Mouse (Mus musculus) lung, postnatal 0 days (tissue): ENCODE data around the gene Plekhm2. TPM values are rescaled to one million over a fixed set of nuclear protein-coding genes. Genes with fewer than 3 reads are reported as not detected.

Experiments
- ATAC-seq: fragments of 200-750 bp; cut with Nextera tagmentation; 2 replicates; pipeline ENCODE4 v1.8.0; 2017; ENCODE audit warnings: moderate library complexity
- DNase-seq: peaks from one replicate; pipeline ENCODE4 v3.0.0-alpha.2; 2016; ENCODE audit warnings: low spot score
- H3K27ac ChIP-seq: fragments of 300-500 bp; sonication (generic); 2 replicates; pipeline ENCODE4 v1.5.1; 2014; ENCODE audit warnings: antibody characterized with exemption, mild to moderate bottlenecking, low read length, mixed read lengths
- H3K27me3 ChIP-seq: fragments of 300-500 bp; sonication (generic); replicated peaks from 2 replicates; pipeline ENCODE4 v1.6.1; 2014; ENCODE audit warnings: low read length, mixed read lengths; ENCODE audit not compliant: insufficient read depth
- H3K36me3 ChIP-seq: fragments of 300-500 bp; sonication (generic); 2 replicates; pipeline ENCODE4 v1.6.1; 2014; ENCODE audit warnings: low read length, mixed read lengths; ENCODE audit not compliant: insufficient read depth
- H3K4me1 ChIP-seq: fragments of 300-500 bp; sonication (generic); 2 replicates; pipeline ENCODE4 v1.6.1; 2014; ENCODE audit warnings: antibody characterized with exemption, low read depth, low read length, mixed read lengths; ENCODE audit not compliant: insufficient read depth
- H3K4me2 ChIP-seq: fragments of 300-500 bp; sonication (generic); replicated peaks from 2 replicates; pipeline ENCODE4 v1.6.1; 2014; ENCODE audit warnings: low read depth, mild to moderate bottlenecking, low read length, moderate library complexity, mixed read lengths
- H3K4me3 ChIP-seq: fragments of 300-500 bp; sonication (generic); 2 replicates; pipeline ENCODE4 v1.5.1; 2014; ENCODE audit warnings: low read depth, low read length
- H3K9ac ChIP-seq: fragments of 300-500 bp; sonication (generic); replicated peaks from 2 replicates; pipeline ENCODE4 v1.6.1; 2014; ENCODE audit warnings: low read depth, mild to moderate bottlenecking
- H3K9me3 ChIP-seq: fragments of 300-500 bp; sonication (generic); 2 replicates; pipeline ENCODE4 v1.6.1; 2016; ENCODE audit warnings: low read length, mixed read lengths
- CTCF ChIP-seq: IDR thresholded peaks from 2 replicates; pipeline ENCODE4 v1.5.1; 2016; ENCODE audit warnings: antibody characterized with exemption, mild to moderate bottlenecking
- EP300 ChIP-seq: IDR thresholded peaks from 2 replicates; pipeline ENCODE4 v1.6.1; 2016; ENCODE audit warnings: antibody characterized with exemption, mild to moderate bottlenecking, control low read depth
- WGBS: fragments of 180-500 bp; shearing (Covaris S2); extraction: QIAGEN DNeasy Blood & Tissue Kit; methylation state at CpG from one replicate; pipeline ENCODE4 v1.1.7; 2014; 5-methylcytosine and 5-hydroxymethylcytosine counted together
- polyA plus RNA-seq: library from polyadenylated mRNA; unstranded; fragments of >200 nt; fragmentation: Nextera tagmentation; extraction: Ambion mirVana; gene quantifications from 2 replicates; pipeline ENCODE4 v1.2.1, GENCODE M21; 2015

Plekhm2 gene
- polyA plus RNA-seq, 1 experiment from 2014 or later: 5.2 TPM

DNA sequence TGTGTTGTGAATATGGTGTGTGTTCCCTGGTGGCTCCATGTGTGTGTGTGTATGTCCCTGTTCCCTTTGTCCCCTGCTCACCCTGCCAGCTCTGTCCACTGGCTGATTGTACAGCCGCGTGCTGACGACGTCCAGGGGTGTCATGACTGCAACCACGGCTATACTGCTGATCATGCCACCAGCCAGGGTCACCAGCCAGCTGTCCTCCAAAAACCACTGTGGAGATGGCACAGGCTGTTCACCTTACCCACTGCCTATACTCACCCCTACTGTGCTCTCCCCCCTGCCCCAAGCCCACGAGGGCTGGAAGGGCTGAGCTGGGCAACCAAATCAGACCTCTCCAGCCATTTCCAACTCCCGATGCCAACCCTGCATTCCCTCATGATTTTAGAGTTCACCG lies 43.4 kb downstream of the Plekhm2 start:
- WGBS: 75% methylated on average over 8 of the region's 8 CpGs
- Histone ChIP-seq H3K4me2 (no peak overlapping the region), H3K27ac (no peak overlapping the region), H3K9ac (no peak overlapping the region), H3K9me3 (no peaks in the 10 kb centered on the region), H3K27me3 (no peaks in the 10 kb centered on the region), H3K36me3 (no peaks in the 10 kb centered on the region), H3K4me3 (no peak overlapping the region), H3K4me1 (peaks cover 8% of the 10 kb centered on the region; the same call in 1 of the 2 replicates)
- TF ChIP-seq CTCF: no peak
- no peak for TF ChIP-seq EP300
- no peak for ATAC-seq
- DNase-seq: no peak

DNA sequence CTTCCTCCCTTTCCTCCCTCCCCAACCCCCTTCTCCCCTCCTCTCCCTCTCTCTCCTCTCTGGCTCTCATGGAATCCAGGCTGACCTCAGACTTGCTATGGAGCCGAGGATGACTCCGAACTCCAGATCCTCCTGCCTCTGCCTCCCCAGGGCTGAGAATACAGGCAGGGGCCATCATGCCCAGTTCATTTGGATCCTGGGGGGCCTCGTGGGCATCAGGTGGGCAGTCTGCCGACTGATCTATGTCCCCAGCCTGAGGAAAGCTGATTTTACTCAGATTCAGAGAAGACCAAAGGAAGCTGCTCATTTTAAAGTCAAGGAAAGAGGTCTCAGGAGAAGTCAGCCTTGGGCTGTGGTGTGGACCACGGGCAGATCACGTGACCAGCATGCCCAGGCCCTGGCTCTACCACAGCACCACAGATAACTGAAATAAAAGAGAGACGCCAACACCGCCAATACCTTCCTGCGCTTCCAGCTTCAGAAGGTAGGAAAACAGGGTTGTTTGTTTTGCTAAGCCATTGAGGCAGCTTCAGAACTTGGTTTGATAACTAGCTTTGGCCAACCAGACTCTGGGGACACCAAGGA lies 45.3 kb downstream of the Plekhm2 start:
- H3K27ac ChIP-seq: peak overlapping the region; percentile 51; the same call in 1 of the 2 replicates
- ATAC-seq: no peak
- 71% methylated on average over 9 of the region's 9 CpGs for WGBS
- no peaks in the 10 kb centered on the region for H3K9me3 ChIP-seq
- DNase-seq: no peak
- H3K36me3 ChIP-seq: no peaks in the 10 kb centered on the region
- peaks cover 8% of the 10 kb centered on the region; the same call in 1 of the 2 replicates for H3K4me1 ChIP-seq
- TF ChIP-seq CTCF (no peak), EP300 (no peak)
- no peaks in the 10 kb centered on the region for H3K27me3 ChIP-seq
- H3K4me3 ChIP-seq: no peak overlapping the region
- H3K9ac ChIP-seq: no peak overlapping the region
- H3K4me2 ChIP-seq: peak overlapping the region; percentile 25; the same call in 1 of the 2 replicates

DNA sequence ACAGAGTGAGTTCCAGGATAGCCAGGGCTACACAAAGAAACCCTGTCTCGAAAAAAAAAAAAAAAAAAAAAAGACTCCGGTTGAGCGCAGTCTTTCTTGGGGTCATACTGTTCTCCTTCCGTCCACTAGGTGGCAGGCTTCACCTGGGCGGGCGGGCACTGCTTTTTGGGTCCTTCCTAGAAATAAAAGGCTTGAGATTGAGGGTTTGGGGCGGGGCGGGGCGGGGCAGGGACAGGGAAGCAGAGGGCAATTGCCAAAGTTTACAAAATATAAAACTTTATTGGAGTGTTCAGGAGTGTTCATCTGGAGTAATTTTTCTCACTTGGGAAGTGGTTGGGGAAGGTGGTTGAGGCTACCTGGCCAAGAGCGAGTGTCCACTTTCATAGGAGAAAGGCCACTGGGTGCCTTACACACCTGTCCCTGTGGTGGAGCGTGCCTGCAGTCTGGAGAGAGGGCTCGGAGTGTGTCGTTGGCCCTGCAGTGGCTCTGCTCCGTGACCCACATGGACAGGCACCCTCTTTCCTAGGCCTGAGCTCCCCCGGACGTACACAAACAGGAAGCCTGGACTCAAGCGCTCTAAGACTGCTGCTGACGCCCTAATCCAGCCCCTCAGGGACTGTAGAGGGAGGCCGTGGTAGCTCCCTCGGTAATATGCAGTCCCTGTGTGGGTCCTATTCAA lies 46.0 kb downstream of the Plekhm2 start, which contains the start of gene Tmem82:
Tmem82 (minus strand) TSS at position 69 of the 679 bp plus-strand sequence.
- no peak for TF ChIP-seq EP300
- TF ChIP-seq CTCF: peak; percentile 78
- H3K27ac ChIP-seq: peak within 1 kb of the TSS; percentile 59
- H3K4me1 ChIP-seq: peaks cover 8% of the 10 kb centered on the region; the same call in 1 of the 2 replicates
- H3K27me3 ChIP-seq: no peaks in the 10 kb centered on the region
- H3K4me2 ChIP-seq: peak within 1 kb of the TSS; percentile 55
- DNase-seq (peak; percentile 86), ATAC-seq (peak; percentile 50)
- H3K4me3 ChIP-seq: peak within 1 kb of the TSS; percentile 21; the same call in 1 of the 2 replicates
- 20% methylated on average over 19 of the region's 20 CpGs for WGBS
- 0 out of 2 replicates have a peak within 1 kb of the TSS, but pooled peaks have one; percentile 9 for H3K9ac ChIP-seq
- H3K9me3 ChIP-seq: no peaks in the 10 kb centered on the region
- H3K36me3 ChIP-seq: no peaks in the 10 kb centered on the region

GRCm38 (mm10) chr4:141617863-141618564 lies 46.7 kb downstream of the Plekhm2 start:
- H3K4me3 ChIP-seq: peak overlapping the region; percentile 21; the same call in 1 of the 2 replicates
- H3K36me3 ChIP-seq: no peaks in the 10 kb centered on the region
- peaks cover 8% of the 10 kb centered on the region; the same call in 1 of the 2 replicates for H3K4me1 ChIP-seq
- peak; percentile 37 for ATAC-seq
- H3K9ac ChIP-seq: 0 out of 2 replicates have a peak overlapping the region, but pooled peaks have one; percentile 9
- 9% methylated on average over 21 of the region's 22 CpGs for WGBS
- H3K9me3 ChIP-seq: no peaks in the 10 kb centered on the region
- H3K4me2 ChIP-seq: peak overlapping the region; percentile 55
- no peaks in the 10 kb centered on the region for H3K27me3 ChIP-seq
- DNase-seq: peak; percentile 40
- TF ChIP-seq CTCF (no peak), EP300 (no peak)
- peak overlapping the region; percentile 59 for H3K27ac ChIP-seq

GRCm38 (mm10) chr4:141617299-141617698 lies 47.4 kb downstream of the Plekhm2 start:
- DNase-seq: peak; percentile 82

More at GRCm38 (mm10) chr4:141617299-141617698, 47.4 kb downstream of the Plekhm2 start:
- peaks cover 8% of the 10 kb centered on the region; the same call in 1 of the 2 replicates for H3K4me1 ChIP-seq
- H3K27ac ChIP-seq: peak overlapping the region; percentile 59; the same call in 1 of the 2 replicates
- WGBS: 4% methylated on average over 20 of the region's 20 CpGs
- TF ChIP-seq CTCF (peak; percentile 71), EP300 (no peak)
- H3K4me2 ChIP-seq: peak overlapping the region; percentile 55
- no peaks in the 10 kb centered on the region for H3K36me3 ChIP-seq
- H3K9ac ChIP-seq: 0 out of 2 replicates have a peak overlapping the region, but pooled peaks have one; percentile 9
- ATAC-seq: peak; percentile 53
- H3K4me3 ChIP-seq: peak overlapping the region; percentile 21; the same call in 1 of the 2 replicates
- H3K9me3 ChIP-seq: no peaks in the 10 kb centered on the region
- no peaks in the 10 kb centered on the region for H3K27me3 ChIP-seq
